11 mouse cellular contexts compared by ENCODE assay signal in the genomic region with DNA sequence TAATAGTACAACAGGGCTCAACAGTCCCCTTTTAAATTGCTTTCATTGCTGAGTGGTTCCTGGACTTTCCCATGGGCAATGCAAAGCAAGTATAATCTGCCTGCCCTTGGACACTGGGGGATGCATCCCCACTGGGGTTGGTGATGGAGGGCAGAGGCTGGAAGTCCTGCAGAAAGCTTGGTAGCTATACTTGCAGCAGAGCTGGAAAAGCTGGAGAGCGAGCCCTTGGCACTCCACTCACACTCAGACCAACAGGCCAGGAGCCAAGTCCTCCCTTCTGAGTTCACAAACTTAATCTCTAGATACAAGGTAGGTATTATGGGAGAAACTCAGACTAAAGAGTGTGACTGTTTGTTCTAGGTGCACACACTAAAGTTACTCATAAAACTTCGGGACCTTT. TPM values are rescaled to one million over a fixed set of nuclear protein-coding genes. Genes with fewer than 3 reads are reported as not detected.
DNase-seq lines count a peak whose midpoint lies in the region; ATAC-seq lines count a peak whose summit lies in the region.
"Had no signal": no experiment of that assay in that cellular context is flagged by ENCODE, and none has a peak within 500 bp of the region (broad histone marks: within the 10 kb centered on the region; RNA-seq: fewer than 3 reads in every experiment).

No protein-coding gene starts in this region.

- no peak for DNase-seq in hindbrain, embryonic 11.5 days (ENCODE audit: low spot score)
- DNase-seq in adrenal gland, adult 8-10 months = no peak
- DNase-seq in thymus, postnatal 4 days = no peak
- DNase-seq: adrenal gland, adult 2 months; kidney, adult 11 months had no signal

- 81% methylated on average over 2 of the region's 2 CpGs for WGBS in hindbrain, embryonic 13.5 days
- 80% methylated on average over 2 of the region's 2 CpGs for WGBS in hindbrain, embryonic 11.5 days
- whole genome bisulfite sequencing in midbrain, embryonic 13.5 days = 75% methylated on average over 2 of the region's 2 CpGs
- WGBS in midbrain, embryonic 15.5 days = 84% methylated on average over 2 of the region's 2 CpGs
- WGBS in limb, embryonic 15.5 days = 71% methylated on average over 2 of the region's 2 CpGs
- 70% methylated on average over 2 of the region's 2 CpGs for WGBS in stomach, embryonic 15.5 days

- H3K27me3 ChIP-seq in hindbrain, embryonic 13.5 days = peaks cover 63% of the 10 kb centered on the region
- H3K27me3 ChIP-seq in hindbrain, embryonic 11.5 days (ENCODE audit: control insufficient read depth, insufficient read depth, low read length) = peaks cover 23% of the 10 kb centered on the region
- H3K27me3 ChIP-seq in midbrain, embryonic 13.5 days = peaks cover 59% of the 10 kb centered on the region
- peaks cover 48% of the 10 kb centered on the region for H3K27me3 ChIP-seq in midbrain, embryonic 15.5 days (replicated peaks)
- peaks cover 30% of the 10 kb centered on the region for H3K27me3 ChIP-seq in limb, embryonic 15.5 days
- peaks cover 8% of the 10 kb centered on the region; the same call in 1 of the 2 replicates for H3K27me3 ChIP-seq in stomach, embryonic 15.5 days (replicated peaks)

- no peak for ATAC-seq in hindbrain, embryonic 13.5 days (ENCODE audit: low FRiP score)
- no peak for ATAC-seq in hindbrain, embryonic 11.5 days (ENCODE audit: low FRiP score)
- ATAC-seq in midbrain, embryonic 13.5 days = no peak
- ATAC-seq in midbrain, embryonic 15.5 days (replicated peaks) = no peak
- no peak for ATAC-seq in limb, embryonic 15.5 days (ENCODE audit: insufficient number of reproducible peaks, low FRiP score, low TSS enrichment, low read depth)
- no peak for ATAC-seq in stomach, embryonic 15.5 days (ENCODE audit: insufficient read depth, low FRiP score, low read depth)

- no peaks in the 10 kb centered on the region for H3K9me3 ChIP-seq in hindbrain, embryonic 13.5 days
- H3K9me3 ChIP-seq in hindbrain, embryonic 11.5 days (ENCODE audit: control insufficient read depth, low read length) = no peaks in the 10 kb centered on the region
- no peaks in the 10 kb centered on the region for H3K9me3 ChIP-seq in midbrain, embryonic 13.5 days
- no peaks in the 10 kb centered on the region for H3K9me3 ChIP-seq in midbrain, embryonic 15.5 days
- no peaks in the 10 kb centered on the region for H3K9me3 ChIP-seq in limb, embryonic 15.5 days
- H3K9me3 ChIP-seq in stomach, embryonic 15.5 days = no peaks in the 10 kb centered on the region
- H3K9me3 ChIP-seq: midbrain, embryonic 10.5 days had no signal

- no peaks in the 10 kb centered on the region for H3K36me3 ChIP-seq in hindbrain, embryonic 13.5 days
- H3K36me3 ChIP-seq in hindbrain, embryonic 11.5 days (ENCODE audit: control insufficient read depth, insufficient read depth, low read length) = no peaks in the 10 kb centered on the region
- H3K36me3 ChIP-seq in midbrain, embryonic 13.5 days = no peaks in the 10 kb centered on the region
- no peaks in the 10 kb centered on the region for H3K36me3 ChIP-seq in midbrain, embryonic 15.5 days (replicated peaks)
- H3K36me3 ChIP-seq in limb, embryonic 15.5 days = no peaks in the 10 kb centered on the region
- H3K36me3 ChIP-seq in stomach, embryonic 15.5 days = no peaks in the 10 kb centered on the region
- H3K36me3 ChIP-seq: midbrain, embryonic 10.5 days had no signal

- no peak overlapping the region for H3K9ac ChIP-seq in hindbrain, embryonic 13.5 days
- no peak overlapping the region for H3K9ac ChIP-seq in hindbrain, embryonic 11.5 days (ENCODE audit: low read depth, low read length)
- H3K9ac ChIP-seq in midbrain, embryonic 13.5 days (replicated peaks) = no peak overlapping the region
- no peak overlapping the region for H3K9ac ChIP-seq in midbrain, embryonic 15.5 days
- H3K9ac ChIP-seq in limb, embryonic 15.5 days = no peak overlapping the region
- H3K9ac ChIP-seq in stomach, embryonic 15.5 days = no peak overlapping the region

- 0 out of 2 replicates have a peak overlapping the region, but pooled peaks have one; percentile 97 for H3K4me2 ChIP-seq in hindbrain, embryonic 13.5 days
- H3K4me2 ChIP-seq in hindbrain, embryonic 11.5 days (replicated peaks; ENCODE audit: low read depth, low read length) = no peak overlapping the region
- peak overlapping the region; percentile 96 for H3K4me2 ChIP-seq in midbrain, embryonic 13.5 days (replicated peaks)
- no peak overlapping the region for H3K4me2 ChIP-seq in midbrain, embryonic 15.5 days
- 0 out of 2 replicates have a peak overlapping the region, but pooled peaks have one; percentile 5 for H3K4me2 ChIP-seq in limb, embryonic 15.5 days
- H3K4me2 ChIP-seq in stomach, embryonic 15.5 days = peak overlapping the region; percentile 99; the same call in 1 of the 2 replicates

- H3K4me1 ChIP-seq in hindbrain, embryonic 13.5 days (replicated peaks) = peaks cover 18% of the 10 kb centered on the region
- H3K4me1 ChIP-seq in hindbrain, embryonic 11.5 days (replicated peaks; ENCODE audit: control insufficient read depth, insufficient read depth, low read length) = peaks cover 5% of the 10 kb centered on the region
- peaks cover 29% of the 10 kb centered on the region for H3K4me1 ChIP-seq in midbrain, embryonic 13.5 days (replicated peaks)
- peaks cover 26% of the 10 kb centered on the region for H3K4me1 ChIP-seq in midbrain, embryonic 15.5 days
- peaks cover 20% of the 10 kb centered on the region for H3K4me1 ChIP-seq in limb, embryonic 15.5 days
- peaks cover 13% of the 10 kb centered on the region; the same call in 1 of the 2 replicates for H3K4me1 ChIP-seq in stomach, embryonic 15.5 days

- no peak overlapping the region for H3K4me3 ChIP-seq in hindbrain, embryonic 13.5 days
- no peak overlapping the region for H3K4me3 ChIP-seq in hindbrain, embryonic 11.5 days (ENCODE audit: low read depth, low read length)
- H3K4me3 ChIP-seq in midbrain, embryonic 13.5 days (replicated peaks) = no peak overlapping the region
- H3K4me3 ChIP-seq in midbrain, embryonic 15.5 days = no peak overlapping the region
- H3K4me3 ChIP-seq in limb, embryonic 15.5 days = no peak overlapping the region
- H3K4me3 ChIP-seq in stomach, embryonic 15.5 days (replicated peaks) = peak overlapping the region; percentile 69

- no peak overlapping the region for H3K27ac ChIP-seq in hindbrain, embryonic 13.5 days
- no peak overlapping the region for H3K27ac ChIP-seq in hindbrain, embryonic 11.5 days (ENCODE audit: low read depth, low read length)
- H3K27ac ChIP-seq in midbrain, embryonic 13.5 days = no peak overlapping the region
- H3K27ac ChIP-seq in midbrain, embryonic 15.5 days = no peak overlapping the region
- H3K27ac ChIP-seq in limb, embryonic 15.5 days = no peak overlapping the region
- H3K27ac ChIP-seq in stomach, embryonic 15.5 days = no peak overlapping the region
- H3K27ac ChIP-seq: midbrain, embryonic 10.5 days had no signal

RNA-seq across cellular contexts. Expression of gene Tent5c, which starts 2.1 kb away (rescaled TPM):
- polyA plus RNA-seq in hindbrain, embryonic 13.5 days (2015; fragmentation: Nextera tagmentation; extraction: Ambion mirVana) = 3.6 and 4.3 TPM in 2 replicates
- 2.7 and 3.0 TPM in 2 replicates for polyA plus RNA-seq in hindbrain, embryonic 11.5 days (2014; fragmentation: Nextera tagmentation; extraction: Ambion mirVana)
- 3.9 and 4.8 TPM in 2 replicates for polyA plus RNA-seq in midbrain, embryonic 13.5 days (2015; fragmentation: Nextera tagmentation; extraction: Ambion mirVana)
- polyA plus RNA-seq in midbrain, embryonic 15.5 days (2015; fragmentation: Nextera tagmentation; extraction: Ambion mirVana) = 4.0 and 4.1 TPM in 2 replicates
- 8.9 and 10.5 TPM in 2 replicates for polyA plus RNA-seq in limb, embryonic 15.5 days (2015; fragmentation: Nextera tagmentation; extraction: Ambion mirVana)
- 22.6 and 26.0 TPM in 2 replicates for polyA plus RNA-seq in stomach, embryonic 15.5 days (2015; fragmentation: Nextera tagmentation; extraction: Ambion mirVana)
- 1 to 10 TPM; 3.5 to 8.8 (median 5.1) TPM for total RNA-seq in adrenal gland, adult 8-10 months (2022)

Comparison
In these comparisons a context has a peak if more than half of its experiments do, and no peak if none do; other contexts are left out.
1. H3K4me2 ChIP-seq: peak in hindbrain, embryonic 13.5 days (single experiment), midbrain, embryonic 13.5 days (single experiment), limb, embryonic 15.5 days (single experiment) and stomach, embryonic 15.5 days (single experiment); none in hindbrain, embryonic 11.5 days (single experiment) and midbrain, embryonic 15.5 days (single experiment).